Mouse (Mus musculus) bone marrow macrophage, adult 2 months (primary cell): Measurements from ENCODE around the gene Wdfy1.

ENCODE experiments used
- CTCF ChIP-seq: IDR thresholded peaks from 2 replicates; pipeline ENCODE4 v1.5.1; 2012; ENCODE audit warnings: low read depth, mild to moderate bottlenecking, low read length, moderate library complexity
- POLR2A ChIP-seq: IDR thresholded peaks from 2 replicates; pipeline ENCODE4 v1.6.1; 2012; ENCODE audit warnings: mild to moderate bottlenecking, low read depth, low read length, borderline replicate concordance

- TF ChIP-seq CTCF (no peak), POLR2A (no peak)
Observed at GRCm38 (mm10) chr1:79759006-79759405, 16.9 kb downstream of the Wdfy1 start.
